Mouse (Mus musculus): Measurements from ENCODE around the gene Fgf12. TPM values are rescaled to one million over a fixed set of nuclear protein-coding genes. Genes with fewer than 3 reads are reported as not detected.

The Fgf12 gene
- total and polyA plus RNA-seq, 3 experiments = 0.76 TPM; not detected in 2

- no peaks in the 10 kb centered on the region for H3K4me1 ChIP-seq (ENCODE audit: insufficient read depth, low read depth, low read length)
- H3K36me3 ChIP-seq (replicated peaks) = no peaks in the 10 kb centered on the region
- no peak for TF ChIP-seq CTCF (IDR thresholded peaks at IDR 0.05; ENCODE audit: low read depth, low read length)
- TF ChIP-seq TAL1 (conservative IDR thresholded peaks at IDR 0.05; ENCODE audit: low read depth, low read length) = no peak
- TF ChIP-seq GATA1 (IDR thresholded peaks at IDR 0.05; ENCODE audit: borderline replicate concordance, low read length) = no peak
- no peak for TF ChIP-seq POLR2AphosphoS5 (IDR thresholded peaks at IDR 0.05; ENCODE audit: insufficient replicate concordance, low read depth, low read length)
- TF ChIP-seq GATA2 (IDR thresholded peaks at IDR 0.05; ENCODE audit: borderline replicate concordance, low read depth, low read length) = no peak
- H3K9me3 ChIP-seq (replicated peaks) = no peaks in the 10 kb centered on the region
- ATAC-seq (ENCODE audit: extremely low read depth, insufficient number of reproducible peaks, low FRiP score, poor library complexity, severe bottlenecking) (no peak), DNase-seq (ENCODE audit: low spot score) (no peak)
- H3K4me3 ChIP-seq (ENCODE audit: low read depth, low read length) = no peak overlapping the region
- no peaks in the 10 kb centered on the region for H3K27me3 ChIP-seq (ENCODE audit: insufficient read depth, low read length)
These were observed 345.0 kb downstream of the Fgf12 start for GRCm38 (mm10) chr16:28407892-28408291.

GRCm38 (mm10) chr16:28404156-28404555, 348.7 kb downstream of the Fgf12 start:
- no peaks in the 10 kb centered on the region for H3K36me3 ChIP-seq (replicated peaks)
- DNase-seq (ENCODE audit: low spot score) (no peak), ATAC-seq (ENCODE audit: extremely low read depth, insufficient number of reproducible peaks, low FRiP score, poor library complexity, severe bottlenecking) (no peak)
- H3K4me1 ChIP-seq (ENCODE audit: insufficient read depth, low read depth, low read length) = no peaks in the 10 kb centered on the region
- H3K27me3 ChIP-seq (ENCODE audit: insufficient read depth, low read length) = no peaks in the 10 kb centered on the region
- H3K9me3 ChIP-seq (replicated peaks) = no peaks in the 10 kb centered on the region
- H3K4me3 ChIP-seq (ENCODE audit: low read depth, low read length) = no peak overlapping the region
- no peak for TF ChIP-seq POLR2AphosphoS5 (IDR thresholded peaks at IDR 0.05; ENCODE audit: insufficient replicate concordance, low read depth, low read length)
- TF ChIP-seq TAL1 (conservative IDR thresholded peaks at IDR 0.05; ENCODE audit: low read depth, low read length) = no peak
- no peak for TF ChIP-seq GATA1 (IDR thresholded peaks at IDR 0.05; ENCODE audit: borderline replicate concordance, low read length)
- no peak for TF ChIP-seq GATA2 (IDR thresholded peaks at IDR 0.05; ENCODE audit: borderline replicate concordance, low read depth, low read length)
- TF ChIP-seq CTCF (IDR thresholded peaks at IDR 0.05; ENCODE audit: low read depth, low read length) = no peak

GRCm38 (mm10) chr16:28402701-28403100, 350.2 kb downstream of the Fgf12 start:
- TF ChIP-seq GATA2 (IDR thresholded peaks at IDR 0.05; ENCODE audit: borderline replicate concordance, low read depth, low read length) = no peak
- TF ChIP-seq POLR2AphosphoS5 (IDR thresholded peaks at IDR 0.05; ENCODE audit: insufficient replicate concordance, low read depth, low read length) = no peak
- TF ChIP-seq CTCF (IDR thresholded peaks at IDR 0.05; ENCODE audit: low read depth, low read length) = no peak
- no peak for TF ChIP-seq GATA1 (IDR thresholded peaks at IDR 0.05; ENCODE audit: borderline replicate concordance, low read length)
- TF ChIP-seq TAL1 (conservative IDR thresholded peaks at IDR 0.05; ENCODE audit: low read depth, low read length) = no peak
- DNase-seq (ENCODE audit: low spot score) (no peak), ATAC-seq (ENCODE audit: extremely low read depth, insufficient number of reproducible peaks, low FRiP score, poor library complexity, severe bottlenecking) (no peak)
- H3K9me3 ChIP-seq (replicated peaks) = no peaks in the 10 kb centered on the region
- H3K27me3 ChIP-seq (ENCODE audit: insufficient read depth, low read length) = no peaks in the 10 kb centered on the region
- no peaks in the 10 kb centered on the region for H3K36me3 ChIP-seq (replicated peaks)
- H3K4me3 ChIP-seq (ENCODE audit: low read depth, low read length) = no peak overlapping the region
- no peaks in the 10 kb centered on the region for H3K4me1 ChIP-seq (ENCODE audit: insufficient read depth, low read depth, low read length)

- DNase-seq (ENCODE audit: low spot score) (no peak), ATAC-seq (ENCODE audit: extremely low read depth, insufficient number of reproducible peaks, low FRiP score, poor library complexity, severe bottlenecking) (no peak)
- H3K4me3 ChIP-seq (ENCODE audit: low read depth, low read length) = no peak overlapping the region
- no peaks in the 10 kb centered on the region; the same call in 1 of the 2 replicates for H3K9me3 ChIP-seq (replicated peaks)
- H3K27me3 ChIP-seq (ENCODE audit: insufficient read depth, low read length) = no peaks in the 10 kb centered on the region
- TF ChIP-seq GATA1 (IDR thresholded peaks at IDR 0.05; ENCODE audit: borderline replicate concordance, low read length) (no peak), CTCF (IDR thresholded peaks at IDR 0.05; ENCODE audit: low read depth, low read length) (no peak)
- H3K4me1 ChIP-seq (ENCODE audit: insufficient read depth, low read depth, low read length) = no peaks in the 10 kb centered on the region
- no peaks in the 10 kb centered on the region for H3K36me3 ChIP-seq (replicated peaks)
These were observed 361.6 kb downstream of the Fgf12 start for GRCm38 (mm10) chr16:28391283-28391682.

- Histone ChIP-seq H3K4me3 (ENCODE audit: low read depth, low read length) (no peak overlapping the region), H3K27me3 (ENCODE audit: insufficient read depth, low read length) (no peaks in the 10 kb centered on the region), H3K4me1 (ENCODE audit: insufficient read depth, low read depth, low read length) (no peaks in the 10 kb centered on the region), H3K9me3 (replicated peaks) (no peaks in the 10 kb centered on the region; the same call in 1 of the 2 replicates), H3K36me3 (replicated peaks) (no peaks in the 10 kb centered on the region)
- TF ChIP-seq TAL1 (conservative IDR thresholded peaks at IDR 0.05; ENCODE audit: low read depth, low read length) = no peak
- TF ChIP-seq GATA1 (IDR thresholded peaks at IDR 0.05; ENCODE audit: borderline replicate concordance, low read length) = no peak
- TF ChIP-seq CTCF (IDR thresholded peaks at IDR 0.05; ENCODE audit: low read depth, low read length) = no peak
- TF ChIP-seq GATA2 (IDR thresholded peaks at IDR 0.05; ENCODE audit: borderline replicate concordance, low read depth, low read length) = no peak
- TF ChIP-seq POLR2AphosphoS5 (IDR thresholded peaks at IDR 0.05; ENCODE audit: insufficient replicate concordance, low read depth, low read length) = no peak
- DNase-seq (ENCODE audit: low spot score) (no peak), ATAC-seq (ENCODE audit: extremely low read depth, insufficient number of reproducible peaks, low FRiP score, poor library complexity, severe bottlenecking) (no peak)
These were observed 363.8 kb downstream of the Fgf12 start for GRCm38 (mm10) chr16:28389114-28389513.

GRCm38 (mm10) chr16:28374790-28375189, 378.1 kb downstream of the Fgf12 start:
- TF ChIP-seq CTCF (IDR thresholded peaks at IDR 0.05; ENCODE audit: low read depth, low read length) (no peak), POLR2AphosphoS5 (IDR thresholded peaks at IDR 0.05; ENCODE audit: insufficient replicate concordance, low read depth, low read length) (no peak), GATA2 (IDR thresholded peaks at IDR 0.05; ENCODE audit: borderline replicate concordance, low read depth, low read length) (no peak), GATA1 (IDR thresholded peaks at IDR 0.05; ENCODE audit: borderline replicate concordance, low read length) (no peak), TAL1 (conservative IDR thresholded peaks at IDR 0.05; ENCODE audit: low read depth, low read length) (no peak)
- H3K4me3 ChIP-seq (ENCODE audit: low read depth, low read length) = no peak overlapping the region
- ATAC-seq (ENCODE audit: extremely low read depth, insufficient number of reproducible peaks, low FRiP score, poor library complexity, severe bottlenecking) (no peak), DNase-seq (ENCODE audit: low spot score) (no peak)
- no peaks in the 10 kb centered on the region for H3K36me3 ChIP-seq (replicated peaks)
- H3K27me3 ChIP-seq (ENCODE audit: insufficient read depth, low read length) = no peaks in the 10 kb centered on the region
- no peaks in the 10 kb centered on the region for H3K4me1 ChIP-seq (ENCODE audit: insufficient read depth, low read depth, low read length)
- H3K9me3 ChIP-seq (replicated peaks) = no peaks in the 10 kb centered on the region

- Histone ChIP-seq H3K4me3 (ENCODE audit: low read depth, low read length) (no peak overlapping the region), H3K27me3 (ENCODE audit: insufficient read depth, low read length) (no peaks in the 10 kb centered on the region), H3K9me3 (replicated peaks) (no peaks in the 10 kb centered on the region), H3K4me1 (ENCODE audit: insufficient read depth, low read depth, low read length) (no peaks in the 10 kb centered on the region), H3K36me3 (replicated peaks) (no peaks in the 10 kb centered on the region)
- TF ChIP-seq CTCF (IDR thresholded peaks at IDR 0.05; ENCODE audit: low read depth, low read length) (no peak), GATA2 (IDR thresholded peaks at IDR 0.05; ENCODE audit: borderline replicate concordance, low read depth, low read length) (no peak), TAL1 (conservative IDR thresholded peaks at IDR 0.05; ENCODE audit: low read depth, low read length) (no peak), POLR2AphosphoS5 (IDR thresholded peaks at IDR 0.05; ENCODE audit: insufficient replicate concordance, low read depth, low read length) (no peak), GATA1 (IDR thresholded peaks at IDR 0.05; ENCODE audit: borderline replicate concordance, low read length) (no peak)
- DNase-seq (ENCODE audit: low spot score) (no peak), ATAC-seq (ENCODE audit: extremely low read depth, insufficient number of reproducible peaks, low FRiP score, poor library complexity, severe bottlenecking) (no peak)
These were observed 379.6 kb downstream of the Fgf12 start for GRCm38 (mm10) chr16:28373311-28373710.

Data from G1E (cell line).